Mouse (Mus musculus) lung, embryonic 14.5 days (tissue): ENCODE measurements at regions not wholly inside any gene's neighbourhood (a gene's known extent, or its start where the extent isn't known, plus 50 kb on each side); places are given as distances from the start of the nearest gene placed in this dataset.

Source experiments
- ATAC-seq: fragments of 200-750 bp; cut with Nextera tagmentation; 2 replicates; pipeline ENCODE4 v1.8.0; 2017; ENCODE audit warnings: mild to moderate bottlenecking, moderate TSS enrichment, moderate library complexity; ENCODE audit not compliant: insufficient read depth
- DNase-seq: peaks from one replicate; pipeline ENCODE4 v3.0.0-alpha.2; 2015
- H3K27ac ChIP-seq: fragments of 300-500 bp; sonication (generic); 2 replicates; pipeline ENCODE4 v1.5.1; 2014; ENCODE audit warnings: low read depth, mild to moderate bottlenecking, moderate library complexity
- H3K27me3 ChIP-seq: fragments of 300-500 bp; sonication (generic); 2 replicates; pipeline ENCODE4 v1.6.1; 2014; ENCODE audit warnings: low read length, control low read depth; ENCODE audit not compliant: insufficient read depth
- H3K36me3 ChIP-seq: fragments of 300-500 bp; sonication (generic); 2 replicates; pipeline ENCODE4 v1.6.1; 2014; ENCODE audit warnings: control low read depth; ENCODE audit not compliant: insufficient read depth
- H3K4me1 ChIP-seq: fragments of 300-500 bp; sonication (generic); 2 replicates; pipeline ENCODE4 v1.6.1; 2014; ENCODE audit warnings: antibody characterized with exemption, control low read depth; ENCODE audit not compliant: insufficient read depth
- H3K4me2 ChIP-seq: fragments of 300-500 bp; sonication (generic); 2 replicates; pipeline ENCODE4 v1.6.1; 2014; ENCODE audit warnings: mild to moderate bottlenecking
- H3K4me3 ChIP-seq: fragments of 300-500 bp; sonication (generic); 2 replicates; pipeline ENCODE4 v1.5.1; 2014; ENCODE audit warnings: low read depth, low read length
- H3K9ac ChIP-seq: fragments of 300-500 bp; sonication (generic); 2 replicates; pipeline ENCODE4 v1.6.1; 2014
- H3K9me3 ChIP-seq: fragments of 300-500 bp; sonication (generic); 2 replicates; pipeline ENCODE4 v1.6.1; 2016; ENCODE audit warnings: low read depth, low read length, control low read depth
- CTCF ChIP-seq: IDR thresholded peaks from 2 replicates; pipeline ENCODE4 v1.5.1; 2016; ENCODE audit warnings: antibody characterized with exemption, low read depth
- WGBS: fragments of 180-500 bp; shearing (Covaris S2); extraction: QIAGEN DNeasy Blood & Tissue Kit; methylation state at CpG from one replicate; pipeline ENCODE4 v1.1.7; 2014; 5-methylcytosine and 5-hydroxymethylcytosine counted together

- Histone ChIP-seq H3K27ac (no peak overlapping the region), H3K9ac (no peak overlapping the region), H3K4me1 (no peaks in the 10 kb centered on the region), H3K36me3 (no peaks in the 10 kb centered on the region), H3K27me3 (no peaks in the 10 kb centered on the region), H3K4me3 (no peak overlapping the region), H3K4me2 (no peak overlapping the region), H3K9me3 (no peaks in the 10 kb centered on the region)
- TF ChIP-seq CTCF = no peak
- DNase-seq = no peak
- 79% methylated on average over 3 of the region's 3 CpGs for WGBS
- no peak for ATAC-seq
Observed at GRCm38 (mm10) chr11:17807851-17808250, 145.8 kb downstream of the Etaa1 start.

GRCm38 (mm10) chr11:17811829-17812559 is 141.7 kb downstream of the Etaa1 start:
- Histone ChIP-seq H3K27ac (no peak overlapping the region), H3K36me3 (no peaks in the 10 kb centered on the region), H3K27me3 (no peaks in the 10 kb centered on the region), H3K4me2 (no peak overlapping the region), H3K4me3 (no peak overlapping the region), H3K9me3 (no peaks in the 10 kb centered on the region), H3K4me1 (no peaks in the 10 kb centered on the region), H3K9ac (no peak overlapping the region)
- WGBS = 68% methylated on average over 8 of the region's 8 CpGs
- ATAC-seq (no peak), DNase-seq (peak; percentile 9)
- TF ChIP-seq CTCF = no peak

- 60% methylated on average over 2 of the region's 2 CpGs for WGBS
- DNase-seq (no peak), ATAC-seq (no peak)
- TF ChIP-seq CTCF = no peak
- Histone ChIP-seq H3K27me3 (no peaks in the 10 kb centered on the region), H3K4me1 (no peaks in the 10 kb centered on the region), H3K4me3 (no peak overlapping the region), H3K4me2 (no peak overlapping the region), H3K9me3 (no peaks in the 10 kb centered on the region), H3K36me3 (no peaks in the 10 kb centered on the region), H3K27ac (no peak overlapping the region), H3K9ac (no peak overlapping the region)
Observed at GRCm38 (mm10) chr11:17842642-17843041, 111.0 kb downstream of the Etaa1 start.

- peak; percentile 66 for TF ChIP-seq CTCF
- peak; percentile 83 for DNase-seq
- 51% methylated on average over 7 of the region's 7 CpGs for WGBS
Observed at GRCm38 (mm10) chr11:17852405-17852804, 101.3 kb downstream of the Etaa1 start.

GRCm38 (mm10) chr11:17853246-17853804 is 100.3 kb downstream of the Etaa1 start:
- H3K36me3 ChIP-seq = no peaks in the 10 kb centered on the region
- ATAC-seq = no peak
- no peak for DNase-seq
- no peak for TF ChIP-seq CTCF
- no peaks in the 10 kb centered on the region for H3K9me3 ChIP-seq
- H3K4me3 ChIP-seq = no peak overlapping the region
- 70% methylated on average over 8 of the region's 8 CpGs for WGBS
- H3K27ac ChIP-seq = no peak overlapping the region
- H3K9ac ChIP-seq = no peak overlapping the region
- no peaks in the 10 kb centered on the region; the same call in 1 of the 2 replicates for H3K4me1 ChIP-seq
- H3K27me3 ChIP-seq = no peaks in the 10 kb centered on the region
- no peak overlapping the region for H3K4me2 ChIP-seq

More at GRCm38 (mm10) chr11:17852405-17852804, 101.3 kb downstream of the Etaa1 start:
- H3K27me3 ChIP-seq = no peaks in the 10 kb centered on the region
- H3K9ac ChIP-seq = no peak overlapping the region
- no peak overlapping the region for H3K27ac ChIP-seq
- no peaks in the 10 kb centered on the region; the same call in 1 of the 2 replicates for H3K4me1 ChIP-seq
- H3K36me3 ChIP-seq = no peaks in the 10 kb centered on the region
- H3K4me2 ChIP-seq = no peak overlapping the region
- no peak for ATAC-seq
- H3K4me3 ChIP-seq = no peak overlapping the region
- H3K9me3 ChIP-seq = no peaks in the 10 kb centered on the region

- Histone ChIP-seq H3K36me3 (no peaks in the 10 kb centered on the region), H3K27me3 (no peaks in the 10 kb centered on the region), H3K4me1 (no peaks in the 10 kb centered on the region; the same call in none of the 2 replicates), H3K27ac (no peak overlapping the region), H3K9ac (no peak overlapping the region), H3K9me3 (no peaks in the 10 kb centered on the region), H3K4me3 (no peak overlapping the region), H3K4me2 (no peak overlapping the region)
- 71% methylated on average over 3 of the region's 3 CpGs for WGBS
- ATAC-seq (no peak), DNase-seq (no peak)
- no peak for TF ChIP-seq CTCF
Observed at GRCm38 (mm10) chr11:17853832-17854231, 99.8 kb downstream of the Etaa1 start.

- peak overlapping the region; percentile 71 for H3K27ac ChIP-seq
Observed at GRCm38 (mm10) chr11:17859364-17860131, 94.1 kb downstream of the Etaa1 start.

More at GRCm38 (mm10) chr11:17859364-17860131, 94.1 kb downstream of the Etaa1 start:
- Histone ChIP-seq H3K4me2 (peak overlapping the region; percentile 37; the same call in 1 of the 2 replicates), H3K9ac (no peak overlapping the region), H3K36me3 (no peaks in the 10 kb centered on the region), H3K9me3 (no peaks in the 10 kb centered on the region), H3K4me3 (no peak overlapping the region), H3K27me3 (no peaks in the 10 kb centered on the region), H3K4me1 (no peaks in the 10 kb centered on the region; the same call in 1 of the 2 replicates)
- no peak for TF ChIP-seq CTCF
- ATAC-seq (peak; percentile 95), DNase-seq (peak; percentile 91)
- 12% methylated on average over 9 of the region's 9 CpGs for WGBS
